Mouse (Mus musculus) bone marrow, adult 2 months (tissue): ENCODE measurements around the gene Ifna4. TPM values are rescaled to one million over a fixed set of nuclear protein-coding genes. Genes with fewer than 3 reads are reported as not detected.

Experiments used
- H3K27ac ChIP-seq: fragments of 200-500 bp; 2 replicates; pipeline ENCODE4 v1.5.1; 2012; ENCODE audit warnings: low read depth, mild to moderate bottlenecking, control low read depth, inconsistent platforms, low read length; ENCODE audit not compliant: control insufficient read depth, poor library complexity, insufficient read depth
- H3K4me1 ChIP-seq: fragments of 200-500 bp; 2 replicates; pipeline ENCODE4 v1.6.1; 2011; ENCODE audit warnings: low read length; ENCODE audit not compliant: control insufficient read depth, insufficient read depth
- H3K4me3 ChIP-seq: fragments of 200-500 bp; replicated peaks from 2 replicates; pipeline ENCODE3; 2011; ENCODE audit warnings: mild to moderate bottlenecking, low read depth, low read length, control low read depth; ENCODE audit not compliant: control insufficient read depth
- CTCF ChIP-seq: fragments of 200-500 bp; IDR thresholded peaks from 2 replicates; pipeline ENCODE4 v1.5.1; 2011; ENCODE audit warnings: low read length, control low read depth; ENCODE audit not compliant: control insufficient read depth, insufficient read depth
- POLR2A ChIP-seq: fragments of 200-500 bp; IDR thresholded peaks from 2 replicates; pipeline ENCODE4 v1.6.1; 2011; ENCODE audit warnings: low read depth, mild to moderate bottlenecking, control low read depth, low read length, borderline replicate concordance; ENCODE audit not compliant: control insufficient read depth
- WGBS: fragments of 180-500 bp; shearing (Covaris S2); methylation state at CpG from one replicate; pipeline ENCODE4 v1.1.7; 2018; 5-methylcytosine and 5-hydroxymethylcytosine counted together
- polyA plus RNA-seq: library from polyadenylated mRNA; stranded (reverse); fragments of >200 nt; gene quantifications from 2 replicates; pipeline ENCODE4 v1.2.4, GENCODE M21; 2011; ENCODE audit warnings: low replicate concordance; ENCODE audit not compliant: missing spikeins, insufficient read depth, insufficient read length

The Ifna4 gene
- polyA plus RNA-seq, 1 experiment = not detected

DNA sequence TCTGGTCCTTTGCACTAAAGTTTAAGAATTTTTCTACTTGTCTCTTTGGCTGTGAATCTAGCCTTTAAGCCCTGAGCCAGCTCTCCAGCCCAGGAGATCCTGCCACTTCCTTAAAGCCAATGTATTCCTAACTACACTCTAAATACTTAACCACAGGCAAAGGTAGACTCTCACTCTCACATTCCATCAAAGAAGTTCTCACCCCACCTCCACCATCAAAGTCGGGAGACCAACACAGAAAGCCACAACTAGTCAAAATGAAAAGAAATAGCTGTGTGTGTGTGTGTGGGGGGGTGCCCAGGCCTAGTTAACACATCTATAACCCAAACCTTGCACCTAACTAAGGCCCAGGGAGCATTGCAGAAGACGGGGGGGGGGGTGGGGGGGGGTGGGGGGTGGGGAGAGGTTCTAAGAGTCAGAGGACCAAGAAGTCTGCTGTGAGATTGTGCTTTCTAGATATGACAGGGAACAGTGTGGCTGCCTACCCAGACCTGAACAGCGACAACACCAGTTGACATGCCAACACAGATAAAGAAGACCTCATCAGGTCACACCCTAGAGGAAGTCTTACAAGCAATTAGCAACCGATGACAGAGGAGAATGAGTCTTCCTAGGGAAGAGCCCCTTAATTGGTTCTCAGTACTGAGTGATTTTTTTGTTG lies 33.9 kb downstream of the Ifna4 start:
- TF ChIP-seq POLR2A = no peak
- no peak for TF ChIP-seq CTCF
- H3K4me1 ChIP-seq = peaks cover 2% of the 10 kb centered on the region; the same call in 1 of the 2 replicates
- no peak overlapping the region; the same call in 1 of the 2 replicates for H3K27ac ChIP-seq
- 51% methylated on average over 4 of the region's 4 CpGs for WGBS
- no peak overlapping the region for H3K4me3 ChIP-seq

DNA sequence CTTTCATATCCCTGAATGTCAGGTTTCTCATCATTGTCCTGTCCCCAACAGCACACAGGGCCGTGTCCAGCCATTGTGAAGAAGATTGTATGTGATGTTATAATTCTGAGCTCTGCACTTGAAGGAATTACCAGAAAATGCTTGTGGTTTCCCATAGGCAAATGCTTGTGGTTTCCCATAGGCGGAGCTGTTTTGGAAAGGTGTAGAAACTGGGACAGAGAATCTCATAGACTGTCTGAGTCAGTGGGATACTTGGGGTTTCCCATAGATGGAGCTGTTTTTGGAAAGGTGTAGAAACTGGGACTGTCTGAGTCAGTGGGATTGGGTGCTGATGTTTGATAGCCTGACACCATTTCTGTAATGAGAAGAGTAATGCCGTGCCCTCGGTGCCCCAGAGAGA lies 34.9 kb downstream of the Ifna4 start:
- WGBS = 56% methylated on average over 4 of the region's 4 CpGs
- H3K4me3 ChIP-seq = no peak overlapping the region
- peaks cover 2% of the 10 kb centered on the region; the same call in 1 of the 2 replicates for H3K4me1 ChIP-seq
- H3K27ac ChIP-seq = no peak overlapping the region
- TF ChIP-seq POLR2A (no peak), CTCF (no peak)

- Histone ChIP-seq H3K27ac (no peak overlapping the region), H3K4me3 (no peak overlapping the region), H3K4me1 (peaks cover 2% of the 10 kb centered on the region; the same call in 1 of the 2 replicates)
- WGBS = 3% methylated on average over 10 of the region's 10 CpGs
- no peak for TF ChIP-seq POLR2A
- no peak for TF ChIP-seq CTCF
Observed at GRCm38 (mm10) chr4:88878246-88878645, 36.6 kb downstream of the Ifna4 start.

DNA sequence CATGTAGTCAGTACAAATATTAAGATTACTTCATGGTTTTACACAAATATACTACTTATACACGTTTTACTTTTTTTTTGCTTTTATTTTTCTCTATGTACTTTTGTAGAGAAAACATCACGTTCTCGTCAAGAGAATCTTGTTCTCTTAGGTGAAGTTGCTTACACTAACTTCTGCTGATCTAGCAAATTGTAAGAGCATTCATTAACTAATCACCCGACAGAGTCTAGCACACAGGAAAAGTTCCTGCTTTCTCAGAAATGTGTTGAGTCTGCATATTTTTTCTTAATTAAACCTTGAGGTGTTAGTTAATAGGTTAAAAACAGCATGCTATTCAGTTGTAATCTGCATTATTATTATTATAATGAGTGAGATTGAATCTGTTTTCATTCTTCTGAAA lies 37.1 kb downstream of the Ifna4 start:
- WGBS = 45% methylated on average over 4 of the region's 4 CpGs
- Histone ChIP-seq H3K4me1 (peaks cover 2% of the 10 kb centered on the region; the same call in 1 of the 2 replicates), H3K27ac (no peak overlapping the region), H3K4me3 (no peak overlapping the region)
- TF ChIP-seq CTCF (no peak), POLR2A (no peak)

GRCm38 (mm10) chr4:88880101-88880500 lies 38.4 kb downstream of the Ifna4 start, which contains the start of gene Ifne:
Ifne (minus strand) TSS chr4:88880201.
- H3K4me3 ChIP-seq = no peak within 1 kb of the TSS
- H3K27ac ChIP-seq = no peak within 1 kb of the TSS
- 77% methylated on average over 8 of the region's 8 CpGs for WGBS
- peaks cover 2% of the 10 kb centered on the region; the same call in 1 of the 2 replicates for H3K4me1 ChIP-seq
- no peak for TF ChIP-seq CTCF
- TF ChIP-seq POLR2A = no peak

DNA sequence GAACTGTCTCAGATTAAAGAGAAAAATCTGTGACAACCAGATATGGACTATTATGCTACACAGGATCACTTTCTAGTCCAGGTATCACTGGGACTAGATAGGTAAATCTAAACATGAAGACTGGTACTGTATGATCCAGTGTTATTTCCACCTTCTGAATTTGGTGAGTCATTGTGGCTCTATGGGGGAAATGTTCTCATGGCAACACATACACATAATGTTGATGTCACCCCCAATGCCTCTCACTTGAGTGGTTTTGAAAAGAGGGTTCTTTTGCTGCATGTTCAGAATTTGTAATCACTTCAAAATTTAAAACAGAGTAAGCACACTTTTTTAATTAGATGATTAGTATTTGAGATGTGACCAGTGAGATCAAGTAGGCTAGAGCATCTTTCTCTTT lies 46.6 kb downstream of the Ifna4 start:
- Histone ChIP-seq H3K4me3 (no peak overlapping the region), H3K4me1 (no peaks in the 10 kb centered on the region), H3K27ac (no peak overlapping the region)
- no peak for TF ChIP-seq CTCF
- no peak for TF ChIP-seq POLR2A

Other genes with a start within 250 kb of the Ifna4 start
- gene Ifna9, start 249.5 kb upstream of the Ifna4 start, polyA plus RNA-seq = not detected in 2 replicates
- gene Ifna12, start 238.5 kb upstream of the Ifna4 start, polyA plus RNA-seq = not detected in 2 replicates
- not detected in 2 replicates for gene C87499, start 207.4 kb upstream of the Ifna4 start, polyA plus RNA-seq
- gene Ifna13, start 197.4 kb upstream of the Ifna4 start, polyA plus RNA-seq = 1.9 TPM in 1 of 2 replicates, not detected in the other
- not detected in 2 replicates for gene Ifna16, start 164.9 kb upstream of the Ifna4 start, polyA plus RNA-seq
- gene Ifna2, start 157.9 kb upstream of the Ifna4 start, polyA plus RNA-seq = not detected in 2 replicates
- gene Ifnab, start 150.5 kb upstream of the Ifna4 start, polyA plus RNA-seq = not detected in 2 replicates
- gene Gm26566, start 120.1 kb upstream of the Ifna4 start, polyA plus RNA-seq = not detected in 2 replicates
- 10.8 and 18.3 TPM in 2 replicates for gene Klhl9, start 119.4 kb upstream of the Ifna4 start, polyA plus RNA-seq
- gene Gm13271, start 87.0 kb upstream of the Ifna4 start, polyA plus RNA-seq = not detected in 2 replicates
- gene Gm13283, start 81.7 kb upstream of the Ifna4 start, polyA plus RNA-seq = not detected in 2 replicates
- gene Gm13290, start 68.0 kb upstream of the Ifna4 start, polyA plus RNA-seq = not detected in 2 replicates
- not detected in 2 replicates for gene Gm13289, start 64.9 kb upstream of the Ifna4 start, polyA plus RNA-seq
- not detected in 2 replicates for gene Gm13272, start 62.0 kb upstream of the Ifna4 start, polyA plus RNA-seq
- not detected in 2 replicates for gene Ifnz, start 59.7 kb upstream of the Ifna4 start, polyA plus RNA-seq
- not detected in 2 replicates for gene Gm13276, start 56.2 kb upstream of the Ifna4 start, polyA plus RNA-seq
- gene Gm13277, start 53.2 kb upstream of the Ifna4 start, polyA plus RNA-seq = not detected in 2 replicates
- gene Gm13278, start 50.3 kb upstream of the Ifna4 start, polyA plus RNA-seq = not detected in 2 replicates
- gene Gm13275, start 47.4 kb upstream of the Ifna4 start, polyA plus RNA-seq = not detected in 2 replicates
- gene Gm13279, start 44.5 kb upstream of the Ifna4 start, polyA plus RNA-seq = not detected in 2 replicates
- not detected in 2 replicates for gene Gm13285, start 42.2 kb upstream of the Ifna4 start, polyA plus RNA-seq
- not detected in 2 replicates for gene Gm13287, start 38.6 kb upstream of the Ifna4 start, polyA plus RNA-seq
- gene Gm13288, start 36.3 kb upstream of the Ifna4 start, polyA plus RNA-seq = not detected in 2 replicates
- not detected in 2 replicates for gene Ifna7, start 25.6 kb upstream of the Ifna4 start, polyA plus RNA-seq
- gene Ifna11, start 21.9 kb upstream of the Ifna4 start, polyA plus RNA-seq = not detected in 2 replicates
- gene Ifna6, start 14.4 kb upstream of the Ifna4 start, polyA plus RNA-seq = not detected in 2 replicates
- not detected in 2 replicates for gene Ifna5, start 6.3 kb upstream of the Ifna4 start, polyA plus RNA-seq
- gene Ifna1, start 8.2 kb downstream of the Ifna4 start, polyA plus RNA-seq = not detected in 2 replicates
- gene Ifne, start 38.3 kb downstream of the Ifna4 start, polyA plus RNA-seq = not detected in 2 replicates